Mouse (Mus musculus) stomach, postnatal 0 days (tissue): Measurements from ENCODE around the gene Gm49486. TPM values are rescaled to one million over a fixed set of nuclear protein-coding genes. Genes with fewer than 3 reads are reported as not detected.

Source experiments
- ATAC-seq: fragments of 200-750 bp; cut with Nextera tagmentation; 2 replicates; pipeline ENCODE4 v1.8.0; 2017; ENCODE audit not compliant: low FRiP score, low TSS enrichment
- DNase-seq: peaks from one replicate; pipeline ENCODE4 v3.0.0-alpha.2; 2016; ENCODE audit warnings: low spot score
- H3K27ac ChIP-seq: fragments of 300-500 bp; sonication (generic); replicated peaks from 2 replicates; pipeline ENCODE4 v1.5.1; 2014; ENCODE audit warnings: mild to moderate bottlenecking, control low read depth
- H3K27me3 ChIP-seq: fragments of 300-500 bp; sonication (generic); 2 replicates; pipeline ENCODE4 v1.6.1; 2014; ENCODE audit warnings: low read length; ENCODE audit not compliant: control insufficient read depth, insufficient read depth
- H3K36me3 ChIP-seq: fragments of 300-500 bp; sonication (generic); 2 replicates; pipeline ENCODE4 v1.6.1; 2014; ENCODE audit warnings: low read length, mixed read lengths; ENCODE audit not compliant: control insufficient read depth, insufficient read depth
- H3K4me1 ChIP-seq: fragments of 300-500 bp; sonication (generic); replicated peaks from 2 replicates; pipeline ENCODE4 v1.6.1; 2014; ENCODE audit warnings: antibody characterized with exemption; ENCODE audit not compliant: control insufficient read depth, insufficient read depth
- H3K4me2 ChIP-seq: fragments of 300-500 bp; sonication (generic); replicated peaks from 2 replicates; pipeline ENCODE4 v1.6.1; 2014; ENCODE audit warnings: low read depth, mild to moderate bottlenecking, control low read depth, moderate library complexity
- H3K4me3 ChIP-seq: fragments of 300-500 bp; sonication (generic); 2 replicates; pipeline ENCODE4 v1.5.1; 2014; ENCODE audit warnings: low read depth, low read length, control low read depth
- H3K9ac ChIP-seq: fragments of 300-500 bp; sonication (generic); 2 replicates; pipeline ENCODE4 v1.6.1; 2014; ENCODE audit warnings: mild to moderate bottlenecking, low read length, control low read depth, mixed read lengths
- H3K9me3 ChIP-seq: fragments of 300-500 bp; sonication (generic); 2 replicates; pipeline ENCODE4 v1.6.1; 2016; ENCODE audit warnings: low read length; ENCODE audit not compliant: control insufficient read depth
- CTCF ChIP-seq: IDR thresholded peaks from 2 replicates; pipeline ENCODE4 v1.5.1; 2016; ENCODE audit warnings: antibody characterized with exemption, low read depth, mild to moderate bottlenecking, moderate library complexity
- EP300 ChIP-seq: optimal IDR thresholded peaks from 2 replicates; pipeline ENCODE3; 2016; ENCODE audit warnings: antibody characterized with exemption
- WGBS: fragments of 180-500 bp; shearing (Covaris S2); extraction: QIAGEN DNeasy Blood & Tissue Kit; methylation state at CpG from one replicate; pipeline ENCODE4 v1.1.7; 2014; 5-methylcytosine and 5-hydroxymethylcytosine counted together
- polyA plus RNA-seq: library from polyadenylated mRNA; unstranded; fragments of >200 nt; fragmentation: Nextera tagmentation; extraction: Ambion mirVana; gene quantifications from 2 replicates; pipeline ENCODE4 v1.2.1, GENCODE M21; 2015

Gene Gm49486
- polyA plus RNA-seq, 1 experiment from 2014 or later = 0.27 TPM

- H3K27ac ChIP-seq = no peak overlapping the region
- TF ChIP-seq EP300 = no peak
- no peak for TF ChIP-seq CTCF
- H3K9ac ChIP-seq = no peak overlapping the region
- no peaks in the 10 kb centered on the region for H3K4me1 ChIP-seq
- no peaks in the 10 kb centered on the region for H3K9me3 ChIP-seq
- H3K4me3 ChIP-seq = no peak overlapping the region
- H3K4me2 ChIP-seq = no peak overlapping the region
- no peaks in the 10 kb centered on the region for H3K27me3 ChIP-seq
- DNase-seq (peak; percentile 46), ATAC-seq (no peak)
- 60% methylated on average over 9 of the region's 9 CpGs for WGBS
- peaks cover 13% of the 10 kb centered on the region for H3K36me3 ChIP-seq
Observed at GRCm38 (mm10) chr15:79235268-79235667, 6.1 kb downstream of the Gm49486 start.

GRCm38 (mm10) chr15:79238036-79238435, 8.8 kb downstream of the Gm49486 start:
- whole genome bisulfite sequencing = 59% methylated on average over 6 of the region's 6 CpGs
- Histone ChIP-seq H3K27ac (no peak overlapping the region), H3K4me2 (no peak overlapping the region), H3K9me3 (no peaks in the 10 kb centered on the region), H3K4me1 (no peaks in the 10 kb centered on the region), H3K36me3 (peaks cover 16% of the 10 kb centered on the region), H3K4me3 (no peak overlapping the region), H3K9ac (no peak overlapping the region), H3K27me3 (no peaks in the 10 kb centered on the region)
- ATAC-seq = 0 out of 2 replicates have a peak, but pooled peaks have one; percentile 2
- no peak for DNase-seq
- TF ChIP-seq EP300 (no peak), CTCF (no peak)

- no peak overlapping the region for H3K4me2 ChIP-seq
- H3K9me3 ChIP-seq = no peaks in the 10 kb centered on the region
- H3K4me1 ChIP-seq = no peaks in the 10 kb centered on the region
- ATAC-seq = peak; percentile 20
- no peak for DNase-seq
- WGBS = 61% methylated on average over 13 of the region's 13 CpGs
- H3K27me3 ChIP-seq = no peaks in the 10 kb centered on the region
- no peak for TF ChIP-seq CTCF
- TF ChIP-seq EP300 = no peak
- H3K27ac ChIP-seq = 0 out of 2 replicates have a peak overlapping the region, but pooled peaks have one; percentile 24
- no peak overlapping the region; the same call in 1 of the 2 replicates for H3K9ac ChIP-seq
- peaks cover 20% of the 10 kb centered on the region for H3K36me3 ChIP-seq
- H3K4me3 ChIP-seq = no peak overlapping the region
Observed at GRCm38 (mm10) chr15:79242574-79243233, 13.5 kb downstream of the Gm49486 start.

- ATAC-seq = peak; percentile 95
- H3K27me3 ChIP-seq = no peaks in the 10 kb centered on the region
- 14% methylated on average over 10 of the region's 10 CpGs for WGBS
- H3K4me2 ChIP-seq = no peak overlapping the region
- H3K36me3 ChIP-seq = peaks cover 25% of the 10 kb centered on the region
- TF ChIP-seq CTCF (peak; percentile 100), EP300 (no peak)
- no peaks in the 10 kb centered on the region for H3K4me1 ChIP-seq
- peak; percentile 97 for DNase-seq
- 0 out of 2 replicates have a peak overlapping the region, but pooled peaks have one; percentile 24 for H3K27ac ChIP-seq
- H3K9me3 ChIP-seq = no peaks in the 10 kb centered on the region
- H3K9ac ChIP-seq = no peak overlapping the region
- no peak overlapping the region for H3K4me3 ChIP-seq
Observed at GRCm38 (mm10) chr15:79243234-79244042, 14.2 kb downstream of the Gm49486 start.

GRCm38 (mm10) chr15:79244071-79244893, 15.1 kb downstream of the Gm49486 start:
- Histone ChIP-seq H3K4me1 (no peaks in the 10 kb centered on the region), H3K4me2 (no peak overlapping the region), H3K4me3 (no peak overlapping the region), H3K9me3 (no peaks in the 10 kb centered on the region), H3K27me3 (no peaks in the 10 kb centered on the region), H3K9ac (0 out of 2 replicates have a peak overlapping the region, but pooled peaks have one; percentile 18), H3K36me3 (peaks cover 26% of the 10 kb centered on the region), H3K27ac (no peak overlapping the region)
- DNase-seq (no peak), ATAC-seq (no peak)
- WGBS = 74% methylated on average over 7 of the region's 7 CpGs
- TF ChIP-seq CTCF = no peak
- TF ChIP-seq EP300 = no peak
